Mouse (Mus musculus) heart, adult 2 months (tissue): ENCODE results near the gene Phactr1. TPM values are rescaled to one million over a fixed set of nuclear protein-coding genes. Genes with fewer than 3 reads are reported as not detected.

Source experiments
- DNase-seq, 2 experiments: peaks; one replicate each; pipeline ENCODE4 v3.0.0; 2021
- H3K27ac ChIP-seq: fragments of 200-600 bp; 2 replicates; pipeline ENCODE4 v1.8.1; 2022
- H3K27me3 ChIP-seq: fragments of 200-500 bp; 2 replicates; pipeline ENCODE4 v1.6.1; 2012; ENCODE audit warnings: mild to moderate bottlenecking, low read length, inconsistent platforms, mixed read lengths; ENCODE audit not compliant: control insufficient read depth, insufficient read depth
- H3K36me3 ChIP-seq: fragments of 200-500 bp; 2 replicates; pipeline ENCODE4 v1.6.1; 2012; ENCODE audit warnings: low read length, inconsistent platforms; ENCODE audit not compliant: control insufficient read depth, insufficient read depth
- H3K4me1 ChIP-seq: fragments of 200-500 bp; 2 replicates; pipeline ENCODE4 v1.6.1; 2011; ENCODE audit warnings: low read length; ENCODE audit not compliant: control insufficient read depth, insufficient read depth
- H3K4me3 ChIP-seq: fragments of 200-600 bp; 2 replicates; pipeline ENCODE4 v1.8.1; 2022
- H3K79me2 ChIP-seq: fragments of 200-500 bp; replicated peaks from 2 replicates; pipeline ENCODE4 v1.6.1; 2012; ENCODE audit warnings: mild to moderate bottlenecking, inconsistent platforms, low read length, moderate library complexity, mixed read lengths; ENCODE audit not compliant: control insufficient read depth, insufficient read depth
- H3K9ac ChIP-seq: fragments of 200-500 bp; 2 replicates; pipeline ENCODE4 v1.6.1; 2012; ENCODE audit warnings: low read depth, mild to moderate bottlenecking, control low read depth, inconsistent platforms, low read length, mixed read lengths
- CTCF ChIP-seq: fragments of 200-600 bp; IDR thresholded peaks from 2 replicates; pipeline ENCODE4 v1.8.1; 2022; ENCODE audit warnings: antibody characterized with exemption, mild to moderate bottlenecking, moderate library complexity
- EP300 ChIP-seq: fragments of 200-500 bp; IDR thresholded peaks from 2 replicates; pipeline ENCODE4 v1.6.1; 2011; ENCODE audit warnings: low read depth, low read length, control low read depth; ENCODE audit not compliant: insufficient read depth
- POLR2A ChIP-seq: fragments of 200-500 bp; IDR thresholded peaks from 2 replicates; pipeline ENCODE4 v1.6.1; 2011; ENCODE audit warnings: mild to moderate bottlenecking, low read depth, low read length, control low read depth; ENCODE audit not compliant: insufficient read depth
- WGBS: fragments of 180-500 bp; shearing (Covaris S2); methylation state at CpG from one replicate; pipeline ENCODE4 v1.1.7; 2018; 5-methylcytosine and 5-hydroxymethylcytosine counted together
- intact Hi-C: fragments of 180-260 bp; cut with DNase I; formaldehyde crosslinking; loops from one replicate; pipeline ENCODE4 v1.15.1; 2025
- polyA plus RNA-seq: library from polyadenylated mRNA; depleted of rRNA; stranded (reverse); fragments of >200 nt; gene quantifications from 2 replicates; pipeline ENCODE4 v1.2.3, GENCODE M21; 2012
- total RNA-seq, 2 experiments: library from RNA; stranded (reverse); gene quantifications; 2 replicates each; pipeline ENCODE4 v1.2.3; 2021

The Phactr1 gene
- total and polyA plus RNA-seq, 3 experiments = 3.0 to 5.5 (median 4.6) TPM

DNA sequence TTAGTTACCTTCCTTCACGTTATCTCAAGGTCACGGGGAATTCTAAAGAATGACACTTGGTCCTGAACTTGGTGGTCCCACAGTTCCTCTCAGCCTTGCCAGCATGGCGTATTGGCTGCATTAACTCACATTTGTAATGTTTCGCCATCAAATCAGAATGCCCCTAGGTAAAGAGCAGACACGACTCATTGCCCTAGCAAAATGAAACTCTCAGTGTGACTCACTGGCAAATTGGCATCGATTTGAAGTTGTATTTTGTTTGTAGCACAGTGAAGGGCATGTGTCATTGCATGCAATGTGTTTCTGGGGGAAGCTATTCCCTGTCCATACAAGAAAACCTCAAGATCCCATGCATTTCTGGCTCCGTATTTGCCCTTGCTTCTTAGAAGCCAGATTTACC, 404.8 kb downstream of the Phactr1 start:
- Histone ChIP-seq H3K4me3 (no peak overlapping the region), H3K9ac (no peak overlapping the region), H3K27ac (no peak overlapping the region), H3K36me3 (no peaks in the 10 kb centered on the region), H3K27me3 (no peaks in the 10 kb centered on the region), H3K4me1 (no peaks in the 10 kb centered on the region), H3K79me2 (no peaks in the 10 kb centered on the region)
- TF ChIP-seq EP300 (no peak), CTCF (no peak), POLR2A (no peak)
- intact Hi-C loops = no loop called here
- WGBS = 88% methylated on average over 7 of the region's 7 CpGs
- DNase-seq = no peak

DNA sequence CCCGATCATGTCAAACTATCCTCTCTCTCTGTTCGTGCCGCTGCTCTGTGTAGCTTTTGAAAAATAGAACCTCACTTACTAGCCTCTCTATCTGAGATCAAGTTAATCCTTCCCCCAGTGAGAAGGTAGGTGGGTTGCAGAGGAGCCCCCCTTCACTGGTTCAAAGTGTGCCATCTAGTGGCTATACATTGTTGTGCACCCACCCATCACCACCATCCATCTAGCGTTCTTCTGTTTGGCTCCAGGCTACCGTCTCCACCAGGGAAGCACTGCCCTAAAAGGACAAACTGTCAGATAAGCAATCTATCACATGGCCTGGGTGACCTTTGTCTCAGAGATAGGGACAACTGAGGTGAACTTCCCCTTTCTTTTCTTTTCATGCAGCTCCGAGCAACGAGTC, 413.9 kb downstream of the Phactr1 start:
- H3K4me3 ChIP-seq = no peak overlapping the region

DNA sequence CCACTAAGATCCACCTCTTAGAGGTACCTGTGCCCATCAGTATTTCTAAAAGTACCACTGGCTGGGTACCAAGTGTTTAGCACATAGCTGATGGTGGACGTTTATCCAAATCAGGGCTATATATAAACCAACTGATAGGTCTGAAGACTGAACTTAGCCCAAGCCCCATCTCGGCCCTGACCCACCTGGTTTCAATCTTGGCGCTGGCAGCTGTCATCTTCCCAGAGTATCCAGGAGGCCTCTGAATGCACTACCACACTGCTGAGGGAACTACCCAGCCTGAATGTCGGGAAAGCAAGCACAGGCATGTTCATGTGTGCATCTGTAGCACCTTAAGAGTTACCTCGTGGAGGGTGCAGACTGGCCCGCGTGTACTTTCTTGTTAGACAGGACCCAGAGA, 422.5 kb downstream of the Phactr1 start:
- intact Hi-C loops = no loop called here
- Histone ChIP-seq H3K9ac (no peak overlapping the region), H3K4me1 (no peaks in the 10 kb centered on the region), H3K4me3 (no peak overlapping the region), H3K27ac (no peak overlapping the region), H3K36me3 (no peaks in the 10 kb centered on the region), H3K27me3 (no peaks in the 10 kb centered on the region), H3K79me2 (no peaks in the 10 kb centered on the region)
- 49% methylated on average over 7 of the region's 7 CpGs for WGBS
- DNase-seq = no peak
- no peak for TF ChIP-seq CTCF
- TF ChIP-seq POLR2A = no peak
- no peak for TF ChIP-seq EP300

More for the DNA sequence above, 413.9 kb downstream of the Phactr1 start:
- no peak overlapping the region for H3K9ac ChIP-seq
- peak; percentile 13 to 32 for DNase-seq
- H3K4me1 ChIP-seq = no peaks in the 10 kb centered on the region
- no peaks in the 10 kb centered on the region for H3K79me2 ChIP-seq
- no peaks in the 10 kb centered on the region for H3K36me3 ChIP-seq
- H3K27me3 ChIP-seq = no peaks in the 10 kb centered on the region
- TF ChIP-seq EP300 (no peak), CTCF (peak; percentile 84), POLR2A (no peak)
- no peak overlapping the region for H3K27ac ChIP-seq
- 49% methylated on average over 7 of the region's 7 CpGs for WGBS
- intact Hi-C loops = loop anchor here (5.0 kb wide), 1 partner anchor 257 kb away; no protein-coding TSS in a partner anchor

DNA sequence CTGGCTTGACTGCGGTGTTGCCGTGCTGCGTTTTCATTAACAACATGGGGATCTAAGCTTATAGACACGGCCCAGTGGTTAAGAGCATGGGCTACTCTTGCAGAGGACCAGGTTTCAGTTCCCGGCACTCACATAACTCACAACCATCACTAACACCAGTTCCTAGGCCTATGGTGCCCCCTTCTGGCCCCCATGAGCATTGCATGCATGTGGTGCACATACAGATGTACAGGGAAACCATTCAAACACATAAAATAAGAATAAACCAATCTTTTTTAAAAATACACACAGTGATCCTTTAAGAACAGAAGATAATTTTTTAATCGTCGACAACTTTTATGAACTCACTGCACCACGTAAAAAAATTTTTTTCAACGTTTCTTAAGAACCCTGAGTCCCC, 424.1 kb downstream of the Phactr1 start:
- Histone ChIP-seq H3K4me3 (no peak overlapping the region), H3K27ac (no peak overlapping the region), H3K9ac (no peak overlapping the region), H3K4me1 (no peaks in the 10 kb centered on the region), H3K27me3 (no peaks in the 10 kb centered on the region), H3K36me3 (no peaks in the 10 kb centered on the region), H3K79me2 (no peaks in the 10 kb centered on the region)
- intact Hi-C loops = no loop called here
- TF ChIP-seq POLR2A = no peak
- no peak for TF ChIP-seq EP300
- peak; percentile 32 for TF ChIP-seq CTCF
- no peak for DNase-seq
- WGBS = 96% methylated on average over 9 of the region's 9 CpGs

DNA sequence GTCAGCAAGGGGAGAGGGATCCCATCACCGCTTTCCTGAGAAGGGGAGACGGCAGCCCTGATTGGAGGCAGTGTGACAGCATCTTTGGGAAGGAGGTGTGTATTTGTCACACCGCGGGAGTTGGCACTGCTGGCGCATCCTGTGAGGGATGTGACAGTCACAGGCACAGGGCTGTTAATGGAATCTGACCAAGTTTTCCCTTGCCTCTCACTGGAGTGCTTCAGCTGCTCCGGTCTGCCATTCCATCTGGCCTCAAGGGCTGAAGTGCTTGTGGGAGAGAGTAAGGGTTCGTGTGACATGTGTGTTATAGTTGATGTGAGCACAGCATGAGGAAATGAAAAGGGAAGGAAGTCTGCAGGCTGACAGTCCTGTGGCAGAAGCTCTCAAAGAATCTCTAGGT, 431.9 kb downstream of the Phactr1 start:
- Histone ChIP-seq H3K4me1 (no peaks in the 10 kb centered on the region), H3K4me3 (no peak overlapping the region), H3K27me3 (no peaks in the 10 kb centered on the region), H3K27ac (no peak overlapping the region), H3K79me2 (no peaks in the 10 kb centered on the region), H3K36me3 (no peaks in the 10 kb centered on the region), H3K9ac (no peak overlapping the region)
- 61% methylated on average over 7 of the region's 7 CpGs for WGBS
- TF ChIP-seq POLR2A (no peak), EP300 (no peak), CTCF (no peak)
- no peak for DNase-seq
- intact Hi-C loops = no loop called here

DNA sequence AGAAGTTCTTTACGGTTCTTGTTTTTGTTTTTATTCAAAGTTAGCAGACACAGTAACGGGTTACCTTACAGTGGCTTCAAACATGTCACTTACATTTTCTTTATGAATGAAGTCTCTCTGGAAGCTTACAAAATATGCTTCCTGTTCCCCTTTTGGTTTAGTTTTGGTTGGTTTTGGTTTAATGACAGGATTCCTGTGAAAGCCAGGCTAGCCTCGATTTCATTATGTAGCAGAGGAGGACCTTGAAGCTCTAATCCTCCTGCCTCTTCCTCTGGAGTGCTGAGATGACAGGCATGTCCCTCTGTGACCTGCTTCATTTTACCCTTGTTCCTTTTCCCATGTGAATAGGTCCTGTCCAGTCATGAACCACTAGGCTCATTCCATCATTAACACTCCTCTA, 432.3 kb downstream of the Phactr1 start:
- Histone ChIP-seq H3K4me1 (no peaks in the 10 kb centered on the region), H3K9ac (no peak overlapping the region), H3K36me3 (no peaks in the 10 kb centered on the region), H3K27ac (no peak overlapping the region), H3K27me3 (no peaks in the 10 kb centered on the region), H3K79me2 (no peaks in the 10 kb centered on the region), H3K4me3 (no peak overlapping the region)
- WGBS = 78% methylated on average over 3 of the region's 3 CpGs
- intact Hi-C loops = no loop called here
- no peak for DNase-seq
- TF ChIP-seq EP300 = no peak
